Mouse (Mus musculus) embryonic stem cell, embryonic (primary cell): Measurements from ENCODE around the gene Pigr.

ENCODE experiments used
- CTCF ChIA-PET, 4 experiments: fragments of 300-600 bp in 2 of 4; fragments of 350-600 bp in 2 of 4; sonication (Branson Sonifier 250); formaldehyde crosslinking; loops; one replicate each; lab custom pipeline; 2022; ENCODE audit warnings: inconsistent platforms in 2 of 4; lab: Charles Lee
- POLR2A ChIA-PET, 4 experiments: fragments of 300-600 bp in 2 of 4; fragments of 350-600 bp in 2 of 4; sonication (Branson Sonifier 250); formaldehyde crosslinking; loops; one replicate each; lab custom pipeline; 2022; ENCODE audit warnings: antibody characterized with exemption in 4 of 4, inconsistent platforms in 1 of 4; lab: Charles Lee

The Pigr gene

GRCm38 (mm10) chr1:130826448-130826847 is at the start of gene Pigr:
TSS of gene Pigr (plus strand) at chr1:130826684.
- CTCF ChIA-PET, result no interaction called here
- POLR2A ChIA-PET, result interaction anchor here in 1 of 4 experiments (0.5 kb wide), 1 partner anchor 105 kb away, joined by 3 read pairs; no protein-coding TSS in a partner anchor

DNA sequence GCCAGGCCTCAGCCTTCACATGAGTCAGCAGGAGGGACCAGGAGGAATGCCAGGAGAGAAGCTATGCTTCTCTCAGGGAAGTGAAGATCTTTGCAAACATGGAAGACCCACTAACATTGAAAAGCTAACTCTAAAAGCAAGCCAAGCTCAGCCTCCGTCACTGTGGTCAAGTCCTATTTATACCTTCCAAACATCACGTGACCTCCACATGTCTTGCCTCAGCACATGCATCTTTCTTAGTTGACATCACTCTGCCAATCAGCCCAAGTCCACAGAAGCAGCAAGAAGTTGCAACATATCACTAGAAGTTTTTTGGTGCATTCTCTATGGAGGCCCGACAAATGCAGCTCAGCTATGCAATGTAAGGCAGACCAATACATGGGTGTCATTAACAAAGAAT is 46.6 kb upstream of the Pigr start:
- ChIA-PET CTCF (no interaction called here), POLR2A (interaction anchor here in 1 of 4 experiments (1.1 kb wide), 1 partner anchor 48 kb away, joined by 3 read pairs; the partner anchor contains the start of gene AA986860)

GRCm38 (mm10) chr1:130784054-130784453 is 42.4 kb upstream of the Pigr start:
- POLR2A ChIA-PET, result interaction anchor here in 2 of 4 experiments (1.3 to 2.2 kb wide), 2 partner anchors 66 to 68 kb away, joined by 3 to 8 read pairs; partner anchors contain the start of gene Gm29427 (in 1 of the 2)
- CTCF ChIA-PET, result interaction anchor here (0.6 to 1.6 kb wide), 10 partner anchors 12 to 757 kb away, joined by 3 to 6 read pairs (median 3); partner anchors contain the start of gene Gm29427 (in 2 of the 4)

- POLR2A ChIA-PET, result interaction anchor here in 1 of 4 experiments (1.3 kb wide), 1 partner anchor 100 kb away, joined by 5 read pairs; no protein-coding TSS in a partner anchor
- CTCF ChIA-PET, result interaction anchor here in 3 of 4 experiments (0.6 to 2.2 kb wide), 14 partner anchors 9 to 483 kb away, joined by 3 to 12 read pairs (median 4); no protein-coding TSS in a partner anchor
Measured at GRCm38 (mm10) chr1:130787001-130787400, 39.5 kb upstream of the Pigr start.

DNA sequence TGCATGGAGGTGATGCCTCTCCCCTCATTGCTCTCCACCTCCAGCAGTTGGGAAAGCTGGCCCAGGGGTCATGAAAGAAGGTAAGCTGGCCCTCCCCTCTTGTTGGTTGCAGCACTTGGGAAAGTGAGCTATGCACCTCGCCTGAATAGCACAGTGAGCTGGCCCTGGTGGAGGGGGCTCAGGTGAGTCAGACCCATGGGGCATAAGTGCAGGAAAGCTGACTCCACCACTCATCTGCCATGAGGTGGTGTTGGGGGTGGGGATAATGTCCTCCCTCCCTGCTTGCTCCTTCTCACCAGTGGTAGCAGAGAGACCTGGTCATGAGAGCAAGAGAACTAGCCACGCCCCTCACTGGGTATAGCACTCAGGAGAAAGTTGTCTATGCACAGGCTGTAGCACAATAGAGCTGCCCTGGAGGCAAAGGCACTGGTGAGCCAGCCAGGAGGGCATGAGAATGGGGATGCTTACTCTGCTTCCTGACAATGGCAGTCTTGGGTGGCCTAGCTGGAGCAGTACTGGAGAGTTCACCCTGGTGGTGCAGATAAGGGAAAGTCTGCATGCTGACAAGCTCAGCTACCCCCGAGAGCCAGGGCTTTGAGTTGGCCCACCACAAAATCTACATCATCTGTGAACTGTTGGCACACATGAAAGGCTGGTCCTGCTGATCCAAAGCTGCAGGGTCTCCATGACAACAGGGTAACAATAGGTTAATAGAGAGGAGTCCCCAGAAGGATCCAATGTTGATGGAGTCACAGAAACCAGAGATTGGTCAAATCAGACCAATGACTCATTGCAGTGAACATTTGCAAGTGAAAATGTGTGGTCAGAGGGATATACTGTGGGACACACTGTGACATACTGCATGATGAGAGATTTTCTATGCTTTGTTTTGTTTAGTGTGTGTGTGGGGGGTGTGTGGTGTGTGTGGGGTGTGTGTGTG is 36.7 kb upstream of the Pigr start:
- POLR2A ChIA-PET, result interaction anchor here in 2 of 4 experiments (0.6 kb wide), 2 partner anchors 106 to 589 kb away, joined by 3 to 10 read pairs; no protein-coding TSS in a partner anchor
- CTCF ChIA-PET, result interaction anchor here in 1 of 4 experiments (0.5 kb wide), 1 partner anchor 88 kb away, joined by 3 read pairs; no protein-coding TSS in a partner anchor

DNA sequence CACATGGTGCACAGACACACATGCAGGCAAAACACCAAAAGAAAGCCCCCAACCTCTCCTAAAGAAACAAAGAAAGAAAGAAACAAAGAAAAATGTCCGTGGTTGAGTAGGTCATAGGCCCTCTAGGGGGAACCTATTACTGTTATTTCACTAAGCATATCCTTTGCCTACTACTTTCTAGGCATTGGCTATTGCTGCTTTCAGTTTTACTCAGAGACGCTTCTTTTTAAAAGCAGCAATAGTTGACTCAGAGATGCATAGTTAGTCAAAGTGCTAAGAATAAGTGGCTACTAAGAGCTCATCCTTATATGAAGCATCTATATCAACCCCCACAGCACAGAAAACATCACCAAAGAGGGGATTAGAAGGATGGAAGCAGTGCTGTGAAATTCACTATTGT is 31.2 kb upstream of the Pigr start:
- ChIA-PET POLR2A (no interaction called here), CTCF (interaction anchor here in 2 of 4 experiments (0.5 to 1.2 kb wide), 4 partner anchors 104 to 475 kb away, joined by 3 to 4 read pairs (median 3); no protein-coding TSS in a partner anchor)

- ChIA-PET POLR2A (no interaction called here), CTCF (interaction anchor here in 3 of 4 experiments (0.6 to 2.4 kb wide), 10 partner anchors 10 to 449 kb away, joined by 3 to 9 read pairs (median 6); no protein-coding TSS in a partner anchor)
Measured at GRCm38 (mm10) chr1:130796967-130797684, 29.4 kb upstream of the Pigr start.

GRCm38 (mm10) chr1:130798037-130798436 is 28.4 kb upstream of the Pigr start:
- POLR2A ChIA-PET, result no interaction called here
- CTCF ChIA-PET, result interaction anchor here in 3 of 4 experiments (0.6 to 2.4 kb wide), 7 partner anchors 11 to 537 kb away, joined by 3 to 8 read pairs (median 5); no protein-coding TSS in a partner anchor

- ChIA-PET CTCF (interaction anchor here in 3 of 4 experiments (0.6 to 2.4 kb wide), 5 partner anchors 12 to 537 kb away, joined by 3 to 8 read pairs (median 6); no protein-coding TSS in a partner anchor), POLR2A (no interaction called here)
Measured at GRCm38 (mm10) chr1:130798551-130798950, 27.9 kb upstream of the Pigr start.

DNA sequence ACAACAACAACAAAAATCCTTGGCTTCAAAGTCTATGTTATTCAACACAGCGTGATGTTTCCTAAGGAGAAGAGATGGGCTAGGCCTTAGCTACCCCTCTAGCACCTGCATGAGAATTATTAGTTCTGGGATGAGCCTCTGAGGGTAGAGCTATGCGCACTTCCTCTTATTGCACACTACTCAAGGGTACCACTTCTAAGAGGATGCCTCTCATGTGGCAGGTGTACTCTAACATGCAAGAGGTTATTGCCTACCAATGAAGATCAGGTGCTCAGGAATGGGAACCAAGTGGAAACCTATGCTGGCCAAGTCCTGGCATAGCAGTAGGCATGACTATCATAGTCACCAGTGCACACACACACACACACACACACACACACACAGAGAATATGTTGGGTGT is 27.1 kb upstream of the Pigr start:
- CTCF ChIA-PET, result interaction anchor here in 2 of 4 experiments (1.9 to 2.4 kb wide), 3 partner anchors 13 to 261 kb away, joined by 6 to 8 read pairs (median 8); no protein-coding TSS in a partner anchor

GRCm38 (mm10) chr1:130800602-130801001 is 25.9 kb upstream of the Pigr start, which contains the start of gene Fcamr:
TSS of gene Fcamr (plus strand) at chr1:130800902.
- CTCF ChIA-PET, result no interaction called here
- POLR2A ChIA-PET, result no interaction called here

More for the DNA sequence above, 27.1 kb upstream of the Pigr start:
- POLR2A ChIA-PET, result no interaction called here

DNA sequence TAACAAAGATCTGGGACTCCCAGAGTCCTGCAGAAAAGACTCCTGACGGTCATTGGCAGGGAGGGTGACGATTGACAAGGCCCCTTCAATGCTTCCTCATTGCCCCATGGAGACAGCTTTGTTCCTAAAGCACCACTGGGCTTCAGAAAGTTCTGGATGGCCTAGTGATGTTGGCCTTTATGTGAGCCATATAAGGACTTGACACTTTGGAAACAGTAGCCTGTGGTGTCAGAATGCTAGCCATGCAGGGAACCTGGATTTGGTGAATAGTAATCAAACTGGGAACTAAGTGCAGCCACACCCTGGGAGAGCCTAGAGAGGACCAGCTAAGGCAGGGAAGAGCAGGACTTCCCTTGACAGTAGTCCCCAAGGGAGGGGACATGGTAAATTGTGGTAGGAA is 25.0 kb upstream of the Pigr start:
- ChIA-PET POLR2A (no interaction called here), CTCF (no interaction called here)

DNA sequence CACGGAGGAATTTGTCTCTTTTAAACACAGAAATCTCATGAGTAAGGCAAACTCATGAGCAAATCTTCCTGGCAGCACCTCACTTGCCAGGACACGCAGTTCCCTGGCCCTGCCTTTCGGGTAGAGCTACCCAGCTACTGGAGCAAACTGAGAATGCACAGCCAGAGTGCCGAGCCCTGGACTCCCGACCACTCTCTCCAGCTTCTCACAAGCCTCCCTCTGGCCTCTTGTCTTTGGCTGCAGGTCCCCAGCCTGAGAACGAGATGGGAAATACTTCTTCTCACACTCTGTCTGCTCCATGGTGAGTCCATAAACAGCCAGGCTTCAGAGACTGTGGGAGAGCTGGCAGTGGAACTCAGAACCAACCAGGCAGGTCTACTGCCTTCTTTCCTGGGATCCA is 23.5 kb upstream of the Pigr start:
- CTCF ChIA-PET, result interaction anchor here in 2 of 4 experiments (0.5 to 0.7 kb wide), 2 partner anchors 15 to 28 kb away, joined by 3 to 12 read pairs; no protein-coding TSS in a partner anchor

DNA sequence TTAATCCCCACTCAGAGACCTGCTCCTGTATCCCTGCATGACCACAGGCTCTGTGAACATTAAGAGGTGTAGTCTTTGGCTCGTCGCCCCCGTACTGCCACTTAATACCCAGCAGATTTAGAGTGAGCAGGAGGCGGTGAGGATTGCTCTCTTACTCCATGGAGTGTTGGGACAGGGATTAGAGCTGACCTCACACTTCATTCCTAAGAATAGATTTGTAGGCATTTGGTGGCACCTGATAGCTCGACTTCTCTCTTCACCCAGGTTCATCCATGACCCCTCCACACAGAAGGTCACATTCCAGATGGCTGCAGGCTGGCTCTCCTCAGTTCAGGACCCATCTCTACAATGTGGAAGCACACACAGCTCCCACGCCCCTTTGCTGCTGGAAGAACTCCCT is 22.2 kb upstream of the Pigr start:
- ChIA-PET CTCF (interaction anchor here in 1 of 4 experiments (0.9 kb wide), 1 partner anchor 13 kb away, joined by 3 read pairs; no protein-coding TSS in a partner anchor), POLR2A (interaction anchor here in 2 of 4 experiments (0.6 to 1.1 kb wide), 4 partner anchors 9 to 131 kb away, joined by 3 to 5 read pairs (median 4); no protein-coding TSS in a partner anchor)

More for the DNA sequence above, 23.5 kb upstream of the Pigr start:
- POLR2A ChIA-PET, result interaction anchor here in 1 of 4 experiments (1.1 kb wide), 1 partner anchor 10 kb away, joined by 4 read pairs; no protein-coding TSS in a partner anchor

DNA sequence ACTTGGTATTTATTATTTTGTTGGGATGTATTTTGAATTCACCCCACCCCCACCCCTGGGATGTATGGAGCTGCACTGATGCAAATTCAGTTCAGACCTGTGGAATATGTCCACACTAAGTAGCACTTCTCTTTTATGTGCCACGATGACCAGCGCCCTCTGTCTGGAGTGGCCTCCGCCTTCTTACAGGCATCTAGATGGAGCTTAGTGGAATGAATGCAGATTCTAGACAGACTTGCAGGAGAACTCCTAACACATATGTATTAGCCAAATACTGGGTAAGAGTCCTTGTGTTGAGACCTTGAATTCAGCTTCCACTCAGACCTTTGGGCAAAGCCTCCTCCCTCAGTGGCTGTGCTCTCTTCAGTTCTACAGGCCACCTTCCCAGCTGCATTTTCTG is 15.6 kb upstream of the Pigr start:
- CTCF ChIA-PET, result interaction anchor here in 1 of 4 experiments (0.6 kb wide), 1 partner anchor 24 kb away, joined by 4 read pairs; no protein-coding TSS in a partner anchor
- POLR2A ChIA-PET, result interaction anchor here in 3 of 4 experiments (0.6 to 1.1 kb wide), 3 partner anchors 95 to 227 kb away, joined by 3 to 5 read pairs (median 3); partner anchors contain the start of gene Gm29427 (in 1 of the 3)

DNA sequence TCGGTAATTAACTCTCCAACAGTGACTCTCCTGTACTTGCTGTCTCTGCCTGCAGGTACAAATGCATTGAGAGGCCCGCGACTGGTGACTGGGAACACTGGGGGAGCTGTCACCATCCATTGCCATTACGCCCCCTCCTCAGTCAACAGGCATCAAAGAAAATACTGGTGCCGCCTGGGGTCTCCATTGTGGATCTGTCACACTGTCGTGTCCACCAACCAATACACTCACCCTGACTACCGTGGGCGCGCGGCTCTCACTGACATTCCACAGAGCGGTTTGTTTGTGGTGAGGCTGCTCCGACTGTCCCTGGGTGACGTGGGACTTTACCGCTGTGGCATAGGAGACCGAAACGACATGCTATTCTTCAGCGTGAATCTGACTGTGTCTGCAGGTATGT is 15.2 kb upstream of the Pigr start:
- POLR2A ChIA-PET, result interaction anchor here in 3 of 4 experiments (0.6 to 1.1 kb wide), 3 partner anchors 96 to 226 kb away, joined by 3 to 5 read pairs (median 3); partner anchors contain the start of gene Gm29427 (in 1 of the 3)
- CTCF ChIA-PET, result interaction anchor here in 1 of 4 experiments (0.6 kb wide), 1 partner anchor 25 kb away, joined by 4 read pairs; no protein-coding TSS in a partner anchor

DNA sequence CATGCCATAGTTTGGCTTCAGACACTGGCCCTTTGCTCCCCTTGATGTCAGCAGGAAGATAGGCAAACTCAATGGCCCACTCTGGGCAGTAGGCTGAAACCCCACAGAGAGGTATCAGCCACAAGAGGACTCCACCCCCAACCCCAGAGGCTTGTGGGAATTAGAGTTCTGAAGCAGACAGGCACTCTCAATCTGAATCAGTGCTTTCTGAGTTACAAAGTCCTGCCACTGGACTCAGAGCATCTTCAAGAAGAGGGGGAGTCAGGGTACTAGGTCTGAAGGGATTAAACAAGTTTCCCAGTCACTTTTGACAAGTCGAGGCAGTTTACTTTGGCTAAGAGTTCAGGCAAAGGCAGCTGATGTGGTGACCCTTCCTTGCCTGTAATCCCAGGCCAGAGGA is 6.7 kb upstream of the Pigr start:
- CTCF ChIA-PET, result no interaction called here

More for the DNA sequence above, 6.7 kb upstream of the Pigr start:
- POLR2A ChIA-PET, result no interaction called here
